Mouse (Mus musculus) midbrain, postnatal 0 days (tissue): ENCODE measurements around the gene Slc28a2. TPM values are rescaled to one million over a fixed set of nuclear protein-coding genes. Genes with fewer than 3 reads are reported as not detected.
"Not testable (repeated sequence)": the region's sequence is repeated elsewhere in the genome, so short reads cannot be mapped to it uniquely, and the experiment has no call there.

Experiments used
- ATAC-seq: fragments of 200-750 bp; cut with Nextera tagmentation; 2 replicates; pipeline ENCODE4 v1.8.0; 2017; ENCODE audit warnings: moderate number of reproducible peaks, mild to moderate bottlenecking, moderate TSS enrichment, moderate library complexity; ENCODE audit not compliant: low FRiP score
- DNase-seq: peaks from one replicate; pipeline ENCODE4 v3.0.0-alpha.2; 2015; ENCODE audit warnings: low spot score
- H3K27ac ChIP-seq: fragments of 300-500 bp; sonication (generic); 2 replicates; pipeline ENCODE4 v1.5.1; 2014; ENCODE audit warnings: low read depth, mild to moderate bottlenecking, low read length, mixed read lengths
- H3K27me3 ChIP-seq: fragments of 300-500 bp; sonication (generic); 2 replicates; pipeline ENCODE4 v1.6.1; 2014; ENCODE audit warnings: low read length, control low read depth, mixed read lengths; ENCODE audit not compliant: insufficient read depth
- H3K36me3 ChIP-seq: fragments of 300-500 bp; sonication (generic); 2 replicates; pipeline ENCODE4 v1.6.1; 2014; ENCODE audit warnings: low read length, control low read depth, mixed read lengths; ENCODE audit not compliant: insufficient read depth
- H3K4me1 ChIP-seq: fragments of 300-500 bp; sonication (generic); 2 replicates; pipeline ENCODE4 v1.6.1; 2014; ENCODE audit warnings: mild to moderate bottlenecking, control low read depth, antibody characterized with exemption, low read length, mixed read lengths; ENCODE audit not compliant: insufficient read depth
- H3K4me2 ChIP-seq: fragments of 300-500 bp; sonication (generic); 2 replicates; pipeline ENCODE4 v1.6.1; 2014; ENCODE audit warnings: low read depth, mild to moderate bottlenecking, low read length, mixed read lengths; ENCODE audit not compliant: poor library complexity, severe bottlenecking
- H3K4me3 ChIP-seq: fragments of 300-500 bp; sonication (generic); 2 replicates; pipeline ENCODE4 v1.5.1; 2014; ENCODE audit warnings: low read depth, mild to moderate bottlenecking, low read length, moderate library complexity
- H3K9ac ChIP-seq: fragments of 300-500 bp; sonication (generic); replicated peaks from 2 replicates; pipeline ENCODE4 v1.6.1; 2014; ENCODE audit warnings: mild to moderate bottlenecking, low read length, moderate library complexity, mixed read lengths; ENCODE audit not compliant: poor library complexity, severe bottlenecking
- H3K9me3 ChIP-seq: fragments of 300-500 bp; sonication (generic); 2 replicates; pipeline ENCODE4 v1.6.1; 2016; ENCODE audit warnings: low read length, control low read depth
- CTCF ChIP-seq: IDR thresholded peaks from 2 replicates; pipeline ENCODE4 v1.5.1; 2016; ENCODE audit warnings: antibody characterized with exemption, mild to moderate bottlenecking
- WGBS: fragments of 180-500 bp; shearing (Covaris S2); extraction: QIAGEN DNeasy Blood & Tissue Kit; methylation state at CpG from one replicate; pipeline ENCODE4 v1.1.7; 2014; 5-methylcytosine and 5-hydroxymethylcytosine counted together
- polyA plus RNA-seq: library from polyadenylated mRNA; unstranded; fragments of >200 nt; fragmentation: Nextera tagmentation; extraction: Ambion mirVana; gene quantifications from 2 replicates; pipeline ENCODE4 v1.2.1, GENCODE M21; 2015
- total RNA-seq: library from RNA; depleted of rRNA; stranded (reverse); fragments of >200 nt; gene quantifications from 2 replicates; pipeline ENCODE4 v1.2.3, GENCODE M21; 2014; rRNA removed

The Slc28a2 gene
- total RNA-seq (not detected in 2 replicates), polyA plus RNA-seq (0.10 TPM in 1 of 2 replicates, not detected in the other)

- H3K36me3 ChIP-seq, H3K9ac ChIP-seq, H3K9me3 ChIP-seq, H3K4me3 ChIP-seq, DNase-seq, H3K4me1 ChIP-seq, ATAC-seq, H3K27me3 ChIP-seq, H3K4me2 ChIP-seq, H3K27ac ChIP-seq: not testable (repeated sequence)
- no CpG with 5 or more reads among the region's 3 CpGs for WGBS
Measured at GRCm38 (mm10) chr2:122426200-122426599, at the start of gene Slc28a2. Gene Slc28a2 (plus strand): TSS chr2:122426477.

GRCm38 (mm10) chr2:122377215-122377674, 49.0 kb upstream of the Slc28a2 start:
- no peak for TF ChIP-seq CTCF
- peak overlapping the region; percentile 58 for H3K4me3 ChIP-seq
- H3K9me3 ChIP-seq = no peaks in the 10 kb centered on the region
- peak overlapping the region; percentile 46 for H3K4me2 ChIP-seq
- H3K4me1 ChIP-seq = no peaks in the 10 kb centered on the region
- H3K27ac ChIP-seq = peak overlapping the region; percentile 96
- DNase-seq (peak; percentile 98), ATAC-seq (peak; percentile 89)
- under 1% methylated on average over 28 of the region's 28 CpGs for WGBS
- H3K27me3 ChIP-seq = no peaks in the 10 kb centered on the region
- peak overlapping the region; percentile 67 for H3K9ac ChIP-seq
- no peaks in the 10 kb centered on the region for H3K36me3 ChIP-seq

GRCm38 (mm10) chr2:122377751-122378246, 48.5 kb upstream of the Slc28a2 start:
- no peaks in the 10 kb centered on the region for H3K4me1 ChIP-seq
- peak overlapping the region; percentile 46 for H3K4me2 ChIP-seq
- TF ChIP-seq CTCF = no peak; the same call in 1 of the 2 replicates
- ATAC-seq (peak; percentile 83), DNase-seq (peak; percentile 79)
- H3K36me3 ChIP-seq = no peaks in the 10 kb centered on the region
- H3K4me3 ChIP-seq = peak overlapping the region; percentile 58
- no peaks in the 10 kb centered on the region for H3K9me3 ChIP-seq
- under 1% methylated on average over 26 of the region's 26 CpGs for WGBS
- H3K27ac ChIP-seq = peak overlapping the region; percentile 96
- no peaks in the 10 kb centered on the region for H3K27me3 ChIP-seq
- peak overlapping the region; percentile 67 for H3K9ac ChIP-seq

- Histone ChIP-seq H3K9ac (no peak overlapping the region), H3K9me3 (no peaks in the 10 kb centered on the region), H3K27ac (peak overlapping the region; percentile 96), H3K36me3 (no peaks in the 10 kb centered on the region), H3K4me2 (peak overlapping the region; percentile 46), H3K4me3 (peak overlapping the region; percentile 58), H3K27me3 (no peaks in the 10 kb centered on the region), H3K4me1 (no peaks in the 10 kb centered on the region)
- peak; percentile 86 for DNase-seq
- no peak for ATAC-seq
- 19% methylated on average over 8 of the region's 8 CpGs for WGBS
- TF ChIP-seq CTCF = peak; percentile 80
Measured at GRCm38 (mm10) chr2:122378421-122379291, 47.6 kb upstream of the Slc28a2 start.

GRCm38 (mm10) chr2:122379292-122379650, 47.0 kb upstream of the Slc28a2 start:
- Histone ChIP-seq H3K4me3 (no peak overlapping the region), H3K4me2 (no peak overlapping the region), H3K9ac (no peak overlapping the region), H3K27ac (peak overlapping the region; percentile 96; the same call in 1 of the 2 replicates), H3K36me3 (no peaks in the 10 kb centered on the region), H3K27me3 (no peaks in the 10 kb centered on the region), H3K9me3 (no peaks in the 10 kb centered on the region), H3K4me1 (no peaks in the 10 kb centered on the region)
- 42% methylated on average over 2 of the region's 2 CpGs for WGBS
- DNase-seq (no peak), ATAC-seq (no peak)
- no peak for TF ChIP-seq CTCF
